Mouse (Mus musculus): ENCODE results near the gene Ak3. TPM values are rescaled to one million over a fixed set of nuclear protein-coding genes. Genes with fewer than 3 reads are reported as not detected.

Gene Ak3
- polyA plus RNA-seq, 1 experiment from 2014 or later: 75.0 TPM

DNA sequence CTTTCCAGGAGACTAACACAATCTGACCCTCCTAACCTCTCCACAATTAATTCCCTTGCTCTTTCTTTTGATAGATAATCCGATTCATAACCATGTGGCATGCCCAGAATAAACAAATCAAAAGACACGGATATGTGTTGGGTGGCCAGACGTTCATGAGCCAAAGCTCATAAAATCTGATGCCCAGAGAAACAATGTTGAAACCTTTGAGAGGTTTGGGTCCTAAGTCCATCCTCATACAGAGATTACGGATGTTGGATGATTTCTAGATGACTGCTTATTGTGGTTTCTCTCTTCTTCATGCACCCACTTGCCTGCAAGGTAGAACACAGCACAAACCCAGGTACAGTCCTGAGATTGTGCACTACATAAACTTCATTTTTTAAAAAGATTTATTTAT, 7.6 kb downstream of the Ak3 start:
- ATAC-seq (ENCODE audit: low FRiP score, low read depth): no peak

DNA sequence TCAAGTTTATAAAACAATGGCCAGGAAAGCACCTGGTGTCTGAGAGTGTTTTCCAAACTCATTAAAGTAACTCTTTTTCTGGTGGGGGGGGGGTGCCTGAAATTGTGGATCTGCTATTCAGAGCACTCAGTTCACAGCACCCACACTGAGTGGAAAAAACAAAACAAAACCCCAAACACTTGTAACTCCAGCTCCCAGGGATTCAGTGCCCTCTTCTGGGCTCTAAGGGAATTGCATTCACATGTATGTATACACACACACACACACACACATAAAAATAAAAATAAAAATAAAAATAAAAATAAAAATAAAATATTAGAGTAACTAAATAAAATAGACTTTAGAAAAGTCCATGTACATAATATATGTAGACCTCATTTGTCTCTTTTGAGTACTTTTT, 8.4 kb downstream of the Ak3 start:
- Histone ChIP-seq H3K4me3 (no peak overlapping the region), H3K27ac (no peak overlapping the region), H3K9me3 (peaks cover 5% of the 10 kb centered on the region; the same call in 1 of the 2 replicates), H3K9ac (no peak overlapping the region), H3K4me2 (replicated peaks) (no peak overlapping the region), H3K4me1 (no peaks in the 10 kb centered on the region), H3K27me3 (no peaks in the 10 kb centered on the region), H3K36me3 (peaks cover 43% of the 10 kb centered on the region)
- no peak for ATAC-seq (ENCODE audit: low FRiP score, low read depth)

More for the DNA sequence above, 7.6 kb downstream of the Ak3 start:
- H3K4me3 ChIP-seq: no peak overlapping the region
- H3K36me3 ChIP-seq: peaks cover 38% of the 10 kb centered on the region
- peaks cover 5% of the 10 kb centered on the region; the same call in 1 of the 2 replicates for H3K9me3 ChIP-seq
- no peak overlapping the region for H3K9ac ChIP-seq
- H3K27me3 ChIP-seq: no peaks in the 10 kb centered on the region
- H3K4me1 ChIP-seq: 0 out of 2 replicates have a peak, but pooled peaks cover under 1% of the 10 kb centered on the region
- H3K27ac ChIP-seq: no peak overlapping the region
- 88% methylated on average over 4 of the region's 4 CpGs for WGBS
- no peak overlapping the region for H3K4me2 ChIP-seq (replicated peaks)

DNA sequence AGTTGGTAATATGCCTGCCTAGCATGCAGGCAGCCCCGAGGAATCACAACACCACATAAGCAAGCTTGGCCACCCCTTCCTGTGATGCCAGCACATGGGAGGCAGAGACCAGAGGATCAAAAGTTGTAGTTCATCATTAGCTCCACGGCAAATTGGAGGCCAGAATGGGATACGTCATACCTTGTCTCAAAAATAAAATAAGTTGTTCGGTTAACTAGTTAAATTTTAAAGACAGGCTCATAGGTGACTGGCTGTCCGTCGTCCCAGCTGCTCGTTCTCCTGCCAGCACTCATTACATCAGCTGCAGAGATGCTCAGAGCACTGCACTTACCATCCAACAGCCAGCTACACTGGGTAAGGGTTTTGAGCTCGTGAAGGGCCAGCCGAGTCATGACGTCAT, 10.2 kb downstream of the Ak3 start:
- H3K4me3 ChIP-seq: no peak overlapping the region
- ATAC-seq (ENCODE audit: low FRiP score, low read depth): no peak
- H3K4me1 ChIP-seq: no peaks in the 10 kb centered on the region
- peaks cover 5% of the 10 kb centered on the region; the same call in 1 of the 2 replicates for H3K9me3 ChIP-seq
- H3K4me2 ChIP-seq (replicated peaks): no peak overlapping the region
- H3K27ac ChIP-seq: no peak overlapping the region
- H3K36me3 ChIP-seq: peaks cover 57% of the 10 kb centered on the region
- 81% methylated on average over 10 of the region's 10 CpGs for WGBS
- no peak overlapping the region for H3K9ac ChIP-seq
- no peaks in the 10 kb centered on the region for H3K27me3 ChIP-seq

- Histone ChIP-seq H3K4me2 (replicated peaks) (no peak overlapping the region), H3K36me3 (peaks cover 62% of the 10 kb centered on the region), H3K4me3 (no peak overlapping the region), H3K27ac (no peak overlapping the region), H3K9me3 (peaks cover 5% of the 10 kb centered on the region; the same call in 1 of the 2 replicates), H3K27me3 (no peaks in the 10 kb centered on the region), H3K4me1 (no peaks in the 10 kb centered on the region), H3K9ac (no peak overlapping the region)
- WGBS: 89% methylated on average over 5 of the region's 5 CpGs
- no peak for ATAC-seq (ENCODE audit: low FRiP score, low read depth)
Observed at GRCm38 (mm10) chr19:29037026-29037425, 10.7 kb downstream of the Ak3 start.

GRCm38 (mm10) chr19:29032662-29033061, 15.1 kb downstream of the Ak3 start:
- no peak overlapping the region for H3K4me2 ChIP-seq (replicated peaks)
- no peaks in the 10 kb centered on the region for H3K9me3 ChIP-seq
- no peaks in the 10 kb centered on the region for H3K27me3 ChIP-seq
- ATAC-seq (ENCODE audit: low FRiP score, low read depth): no peak
- H3K4me3 ChIP-seq: no peak overlapping the region
- H3K36me3 ChIP-seq: peaks cover 62% of the 10 kb centered on the region
- H3K27ac ChIP-seq: no peak overlapping the region
- no peak overlapping the region for H3K9ac ChIP-seq
- H3K4me1 ChIP-seq: no peaks in the 10 kb centered on the region

DNA sequence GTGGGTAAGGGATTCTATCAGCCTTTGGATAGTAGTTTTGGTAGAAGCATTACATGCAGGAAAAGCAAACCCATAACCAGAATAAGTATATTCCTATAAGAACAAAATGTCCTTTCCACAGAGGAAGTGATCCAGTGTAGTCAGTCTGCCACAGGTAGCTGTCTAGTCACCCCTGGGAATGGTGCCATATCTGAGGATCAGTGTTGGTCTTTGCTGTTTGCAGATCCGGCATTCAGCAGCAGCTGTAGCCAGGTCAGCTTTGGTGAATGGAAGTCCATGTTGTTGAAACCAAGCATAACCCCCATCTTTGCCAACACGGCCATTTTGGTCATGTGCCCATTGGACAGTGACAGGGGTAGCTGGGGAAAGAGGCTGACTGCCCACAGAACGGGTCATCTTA, 16.0 kb downstream of the Ak3 start:
- ATAC-seq (ENCODE audit: low FRiP score, low read depth): no peak
- 93% methylated on average over 3 of the region's 3 CpGs for WGBS

DNA sequence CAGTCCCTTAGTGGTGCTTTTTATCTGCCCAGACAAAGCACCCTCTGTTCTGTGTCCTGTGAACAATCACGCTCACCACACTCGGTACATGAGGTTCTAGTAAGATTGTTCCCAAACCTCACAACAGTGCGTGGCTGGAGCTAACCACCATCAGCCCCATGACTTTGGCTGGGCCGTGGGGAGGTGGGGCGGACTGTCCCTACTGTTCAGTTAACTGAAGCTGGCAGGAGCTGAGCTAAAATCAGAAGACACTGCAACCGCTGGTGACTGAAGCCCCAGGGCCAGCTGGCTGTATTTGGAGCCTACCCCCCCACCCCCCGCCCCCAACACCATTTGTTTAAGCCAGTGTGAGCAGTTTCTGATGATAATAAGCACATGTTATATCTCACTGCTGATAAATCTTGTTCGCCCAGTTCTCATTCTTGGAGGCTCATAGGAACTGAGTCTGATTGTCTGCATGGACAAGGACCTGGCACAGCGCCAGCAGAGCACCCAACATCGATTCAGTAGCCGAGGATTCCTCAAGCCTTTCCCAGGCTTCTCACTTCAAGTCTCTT, 23.3 kb downstream of the Ak3 start:
- 86% methylated on average over 11 of the region's 11 CpGs for WGBS
- Histone ChIP-seq H3K27me3 (no peaks in the 10 kb centered on the region), H3K4me1 (no peaks in the 10 kb centered on the region), H3K27ac (no peak overlapping the region), H3K36me3 (peaks cover 75% of the 10 kb centered on the region), H3K9ac (no peak overlapping the region), H3K4me3 (no peak overlapping the region), H3K9me3 (no peaks in the 10 kb centered on the region), H3K4me2 (replicated peaks) (no peak overlapping the region)
- ATAC-seq (ENCODE audit: low FRiP score, low read depth): no peak

More for the DNA sequence above, 16.0 kb downstream of the Ak3 start:
- no peak overlapping the region for H3K27ac ChIP-seq
- H3K4me1 ChIP-seq: no peaks in the 10 kb centered on the region
- no peaks in the 10 kb centered on the region for H3K9me3 ChIP-seq
- no peaks in the 10 kb centered on the region for H3K27me3 ChIP-seq
- peaks cover 58% of the 10 kb centered on the region for H3K36me3 ChIP-seq
- no peak overlapping the region for H3K9ac ChIP-seq
- H3K4me2 ChIP-seq (replicated peaks): no peak overlapping the region
- H3K4me3 ChIP-seq: no peak overlapping the region

GRCm38 (mm10) chr19:29021754-29022345, 25.9 kb downstream of the Ak3 start:
- Histone ChIP-seq H3K27ac (no peak overlapping the region), H3K36me3 (peaks cover 83% of the 10 kb centered on the region), H3K4me2 (replicated peaks) (no peak overlapping the region), H3K27me3 (no peaks in the 10 kb centered on the region), H3K9me3 (no peaks in the 10 kb centered on the region), H3K4me1 (peaks cover 1% of the 10 kb centered on the region), H3K4me3 (no peak overlapping the region), H3K9ac (no peak overlapping the region)
- 92% methylated on average over 7 of the region's 7 CpGs for WGBS
- no peak for ATAC-seq (ENCODE audit: low FRiP score, low read depth)

DNA sequence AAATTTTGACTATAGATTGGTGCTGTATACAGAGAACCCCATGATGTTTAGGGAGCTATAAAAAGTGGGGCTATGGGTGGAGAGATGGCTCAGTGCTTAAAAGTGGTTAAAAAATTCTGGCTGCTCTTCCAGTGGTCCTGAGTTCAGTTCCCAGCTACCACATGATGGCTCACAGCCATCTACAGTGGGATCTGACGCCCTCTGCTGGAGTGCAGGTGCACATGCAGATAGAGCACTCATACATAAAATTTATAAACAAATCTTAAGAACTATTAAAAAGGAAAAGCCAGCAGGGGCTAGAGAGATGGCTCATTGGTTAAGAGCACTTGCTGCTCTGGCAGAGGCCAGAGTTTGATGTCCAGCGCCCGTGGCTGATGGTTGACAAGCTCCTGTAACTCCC, 28.1 kb downstream of the Ak3 start:
- no peak for ATAC-seq (ENCODE audit: low FRiP score, low read depth)
- H3K36me3 ChIP-seq: peaks cover 71% of the 10 kb centered on the region

DNA sequence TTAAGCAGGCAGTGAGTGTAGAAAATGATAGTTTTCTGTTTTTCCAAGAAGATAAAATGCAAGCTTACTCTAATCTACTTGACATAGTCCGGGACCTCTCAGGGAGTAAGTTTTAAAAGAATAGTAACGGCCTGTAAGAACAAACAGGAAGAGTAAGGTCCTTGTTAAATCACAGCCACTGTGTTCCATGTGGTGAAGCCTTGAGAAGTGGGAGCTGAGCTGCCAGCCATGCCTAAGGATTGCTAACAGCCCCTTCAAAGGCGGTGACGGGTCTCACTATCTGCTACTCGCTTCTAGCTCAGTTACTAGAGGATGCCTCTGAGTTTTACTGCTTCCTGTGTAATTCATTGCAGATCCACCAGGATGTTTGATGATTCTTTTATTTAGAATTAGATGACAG, 31.0 kb downstream of the Ak3 start:
- H3K4me3 ChIP-seq: no peak overlapping the region
- H3K9me3 ChIP-seq: no peaks in the 10 kb centered on the region
- H3K4me1 ChIP-seq: peaks cover 11% of the 10 kb centered on the region
- H3K27ac ChIP-seq: no peak overlapping the region
- no peaks in the 10 kb centered on the region for H3K27me3 ChIP-seq
- H3K9ac ChIP-seq: no peak overlapping the region
- H3K36me3 ChIP-seq: peaks cover 62% of the 10 kb centered on the region
- ATAC-seq (ENCODE audit: low FRiP score, low read depth): no peak
- no peak overlapping the region for H3K4me2 ChIP-seq (replicated peaks)
- 36% methylated on average over 5 of the region's 5 CpGs for WGBS

More for the DNA sequence above, 28.1 kb downstream of the Ak3 start:
- H3K27me3 ChIP-seq: no peaks in the 10 kb centered on the region
- no peak overlapping the region for H3K27ac ChIP-seq
- no peak overlapping the region for H3K9ac ChIP-seq
- H3K4me3 ChIP-seq: no peak overlapping the region
- 90% methylated on average over 3 of the region's 3 CpGs for WGBS
- H3K4me2 ChIP-seq (replicated peaks): no peak overlapping the region
- peaks cover 11% of the 10 kb centered on the region for H3K4me1 ChIP-seq
- no peaks in the 10 kb centered on the region for H3K9me3 ChIP-seq

DNA sequence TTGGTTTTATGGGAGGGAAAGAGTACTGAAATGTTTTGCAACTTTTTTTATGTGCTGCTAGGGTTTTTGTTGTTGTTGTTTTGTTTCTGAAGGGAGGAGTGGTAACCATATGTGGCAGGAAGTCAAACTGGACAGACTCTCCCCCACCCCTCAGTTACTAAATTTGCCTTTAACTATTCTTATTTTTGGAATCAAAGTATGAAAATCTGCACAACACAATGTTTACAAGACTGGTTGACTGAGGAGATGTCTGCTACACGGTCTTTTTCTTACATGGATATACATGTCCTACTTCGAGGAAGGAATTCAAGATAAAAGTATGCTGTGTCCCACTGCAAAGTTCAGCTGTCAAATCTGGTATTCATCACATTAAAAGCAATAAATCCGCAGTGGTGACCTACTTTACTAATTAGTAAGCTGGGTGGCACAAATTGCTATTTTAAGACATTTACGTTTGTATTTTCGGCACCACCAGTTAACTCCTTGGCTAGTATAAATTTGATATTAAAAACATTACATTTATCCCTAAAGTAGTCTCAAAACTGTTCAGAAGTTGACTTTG, 31.5 kb downstream of the Ak3 start:
- H3K4me2 ChIP-seq (replicated peaks): no peak overlapping the region
- no peak overlapping the region for H3K9ac ChIP-seq
- H3K4me3 ChIP-seq: no peak overlapping the region
- no peaks in the 10 kb centered on the region for H3K27me3 ChIP-seq
- H3K27ac ChIP-seq: no peak overlapping the region
- ATAC-seq (ENCODE audit: low FRiP score, low read depth): no peak
- H3K36me3 ChIP-seq: peaks cover 62% of the 10 kb centered on the region
- H3K4me1 ChIP-seq: peaks cover 11% of the 10 kb centered on the region
- no peaks in the 10 kb centered on the region for H3K9me3 ChIP-seq
- WGBS: 34% methylated on average over 5 of the region's 5 CpGs

DNA sequence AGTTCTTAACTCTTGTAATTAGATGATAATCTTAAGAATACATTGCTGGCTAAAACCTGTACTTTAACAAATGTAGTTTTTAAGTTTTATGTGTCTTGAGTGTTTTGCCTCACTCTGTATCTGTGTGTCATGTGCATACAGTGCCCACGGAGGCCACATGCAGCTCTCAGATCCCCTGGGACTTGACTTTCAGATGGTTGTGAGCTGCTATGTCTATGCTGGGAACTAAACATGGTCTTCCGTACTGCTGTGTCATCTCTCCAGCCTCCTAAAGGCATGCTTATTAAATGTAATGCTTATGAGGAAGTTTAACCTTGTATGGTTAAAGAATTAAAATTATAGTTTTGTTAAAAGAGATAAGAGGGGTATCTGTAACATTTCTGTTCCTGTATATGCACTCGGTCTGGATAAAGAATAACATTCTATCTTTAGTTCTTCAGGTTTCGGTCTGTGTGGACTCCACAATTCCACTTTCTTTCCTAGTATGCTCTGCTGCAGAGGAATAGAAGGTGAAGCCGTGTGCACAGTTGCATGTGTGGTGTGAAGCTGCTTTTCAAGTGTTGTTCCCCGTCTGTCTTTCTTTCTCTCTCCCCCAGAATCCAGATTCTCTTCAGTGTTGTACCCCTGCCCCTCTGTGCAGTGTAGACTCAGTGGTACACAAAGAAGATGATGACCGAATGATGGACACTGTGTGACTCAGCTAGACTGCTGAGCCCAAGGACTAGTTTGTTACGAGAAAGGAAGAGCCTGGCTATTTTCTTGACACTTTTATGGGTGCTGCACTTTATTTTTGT, 32.2 kb downstream of the Ak3 start:
- Histone ChIP-seq H3K36me3 (peaks cover 63% of the 10 kb centered on the region), H3K9ac (no peak overlapping the region), H3K27ac (no peak overlapping the region), H3K27me3 (no peaks in the 10 kb centered on the region), H3K4me1 (peaks cover 11% of the 10 kb centered on the region), H3K9me3 (no peaks in the 10 kb centered on the region), H3K4me3 (no peak overlapping the region), H3K4me2 (replicated peaks) (no peak overlapping the region)
- whole genome bisulfite sequencing: 58% methylated on average over 8 of the region's 8 CpGs
- ATAC-seq (ENCODE audit: low FRiP score, low read depth): no peak

Measured in limb, embryonic 13.5 days (tissue).